In the genomic region with DNA sequence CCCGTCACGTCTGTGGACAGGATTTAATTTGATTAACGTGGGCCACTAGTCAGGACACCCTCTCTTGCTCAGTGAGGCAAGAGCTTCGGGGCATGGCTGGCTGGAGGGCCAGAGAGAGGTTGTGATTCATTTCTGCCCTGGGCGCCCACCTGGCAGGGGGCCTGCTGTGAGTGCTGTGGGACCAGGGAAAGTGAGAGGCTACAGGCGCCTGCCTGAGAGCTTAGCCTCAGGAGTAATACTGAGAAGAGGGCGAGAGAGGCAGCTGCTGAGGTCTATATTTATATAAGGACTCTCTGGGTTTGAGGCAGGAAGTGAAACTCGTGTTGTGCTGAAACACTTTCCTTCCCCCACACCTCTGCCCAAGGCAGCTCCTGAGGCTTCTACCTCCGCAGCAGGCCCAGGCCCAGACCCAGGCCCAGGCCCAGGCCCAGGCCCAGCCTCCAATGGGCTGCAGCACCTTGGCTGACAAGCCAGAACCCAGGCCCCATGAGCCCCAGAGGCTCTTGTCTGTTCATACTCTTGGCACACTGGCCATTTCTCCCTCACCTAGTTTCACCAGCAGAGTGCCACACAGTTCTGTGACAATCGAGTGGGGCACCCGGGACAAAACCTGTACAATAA, we compare ENCODE assay signal across 8 mouse cellular contexts.
DNase-seq lines count a peak whose midpoint lies in the region; ATAC-seq lines count a peak whose summit lies in the region.

No protein-coding gene starts in this region.

- 50% methylated on average over 11 of the region's 11 CpGs for WGBS in heart, embryonic 12.5 days
- WGBS in intestine, embryonic 16.5 days, result 52% methylated on average over 11 of the region's 11 CpGs

- DNase-seq in heart, postnatal 36 days, result no peak
- peak; percentile 95 for DNase-seq in Muller cell, postnatal 12 days (ENCODE audit: inconsistent ontology term)
- DNase-seq in skeletal muscle tissue, adult 2 months (ENCODE audit: low read depth, low spot score), result peak; percentile 71
- DNase-seq in right cerebral cortex, postnatal 10 days (ENCODE audit: low spot score in 2 of 2), result no peak
- no peak for DNase-seq in right cerebral cortex, adult 18-20 months
- no peak for DNase-seq in layer of hippocampus, adult 11-12 months (ENCODE audit: low spot score)

- no peak overlapping the region for H3K4me3 ChIP-seq in heart, embryonic 12.5 days
- H3K4me3 ChIP-seq in intestine, embryonic 16.5 days (ENCODE audit: low read length), result no peak overlapping the region

- intact Hi-C loops in heart, postnatal 36 days (cut with DNase I), result no loop called here

- no peak overlapping the region for H3K9ac ChIP-seq in heart, embryonic 12.5 days
- H3K9ac ChIP-seq in intestine, embryonic 16.5 days (ENCODE audit: low read depth, low read length), result no peak overlapping the region

- H3K9me3 ChIP-seq in heart, embryonic 12.5 days (replicated peaks), result no peaks in the 10 kb centered on the region
- no peaks in the 10 kb centered on the region for H3K9me3 ChIP-seq in intestine, embryonic 16.5 days (ENCODE audit: control insufficient read depth, low read length)

- no peak overlapping the region for H3K27ac ChIP-seq in heart, embryonic 12.5 days (ENCODE audit: poor library complexity, severe bottlenecking)
- 0 out of 2 replicates have a peak overlapping the region, but pooled peaks have one; percentile 15 for H3K27ac ChIP-seq in intestine, embryonic 16.5 days (ENCODE audit: low read length)

- no peak overlapping the region for H3K4me2 ChIP-seq in heart, embryonic 12.5 days
- H3K4me2 ChIP-seq in intestine, embryonic 16.5 days (ENCODE audit: low read depth, low read length), result no peak overlapping the region

- H3K4me1 ChIP-seq in heart, embryonic 12.5 days (replicated peaks), result peaks cover 6% of the 10 kb centered on the region; the same call in 1 of the 2 replicates
- peaks cover 5% of the 10 kb centered on the region; the same call in 1 of the 2 replicates for H3K4me1 ChIP-seq in intestine, embryonic 16.5 days (ENCODE audit: control insufficient read depth, insufficient read depth, low read length)

- peak; percentile 18; the same call in 1 of the 2 replicates for ATAC-seq in heart, embryonic 12.5 days (ENCODE audit: insufficient number of reproducible peaks, low FRiP score)
- peak; percentile 42; the same call in 1 of the 2 replicates for ATAC-seq in intestine, embryonic 16.5 days

- no peaks in the 10 kb centered on the region for H3K27me3 ChIP-seq in heart, embryonic 12.5 days (replicated peaks)
- no peaks in the 10 kb centered on the region for H3K27me3 ChIP-seq in intestine, embryonic 16.5 days (replicated peaks; ENCODE audit: control insufficient read depth, insufficient read depth, low read length)

- H3K36me3 ChIP-seq in heart, embryonic 12.5 days, result no peaks in the 10 kb centered on the region
- H3K36me3 ChIP-seq in intestine, embryonic 16.5 days (ENCODE audit: control insufficient read depth, insufficient read depth, low read length), result no peaks in the 10 kb centered on the region

Comparison
In these comparisons a context has a peak if more than half of its experiments do, and no peak if none do; other contexts are left out.
1. DNase-seq: peak in Muller cell, postnatal 12 days (single experiment) and skeletal muscle tissue, adult 2 months (single experiment); none in heart, postnatal 36 days (0 of 2), right cerebral cortex, postnatal 10 days (0 of 2), right cerebral cortex, adult 18-20 months (single experiment) and layer of hippocampus, adult 11-12 months (single experiment).